Mouse (Mus musculus) Muller cell, postnatal 12 days (primary cell): ENCODE data around the gene Adh6a.
"Not testable (repeated sequence)": the region's sequence is repeated elsewhere in the genome, so short reads cannot be mapped to it uniquely, and the experiment has no call there.

Experiments used
- DNase-seq: peaks from one replicate; pipeline ENCODE4 v3.0.0-alpha.2; 2015; ENCODE audit errors: inconsistent ontology term

Adh6a gene

DNA sequence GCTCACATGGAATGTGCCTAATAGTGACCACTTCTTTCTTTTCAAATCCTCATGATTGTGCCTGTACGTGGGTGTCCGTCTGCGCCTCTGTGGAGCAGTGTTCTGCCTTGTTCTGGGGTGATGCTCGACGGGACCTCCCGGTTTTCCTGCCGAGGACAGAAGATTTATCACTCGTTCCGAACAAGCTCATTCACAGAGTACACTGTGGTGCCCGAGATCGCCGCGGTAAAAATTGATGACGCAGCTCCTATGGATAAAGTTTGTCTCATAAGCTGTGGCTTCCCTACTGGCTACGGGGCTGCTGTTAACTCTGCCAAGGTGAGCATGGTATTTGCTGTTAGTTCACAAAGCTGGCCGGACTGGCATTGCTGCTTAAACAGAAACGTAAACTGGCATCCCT lies 11.9 kb downstream of the Adh6a start:
- DNase-seq: no peak

GRCm38 (mm10) chr3:138325466-138325865 lies 12.4 kb downstream of the Adh6a start:
- no peak for DNase-seq

- no peak for DNase-seq
These were observed 20.8 kb downstream of the Adh6a start for GRCm38 (mm10) chr3:138333910-138334309.

DNA sequence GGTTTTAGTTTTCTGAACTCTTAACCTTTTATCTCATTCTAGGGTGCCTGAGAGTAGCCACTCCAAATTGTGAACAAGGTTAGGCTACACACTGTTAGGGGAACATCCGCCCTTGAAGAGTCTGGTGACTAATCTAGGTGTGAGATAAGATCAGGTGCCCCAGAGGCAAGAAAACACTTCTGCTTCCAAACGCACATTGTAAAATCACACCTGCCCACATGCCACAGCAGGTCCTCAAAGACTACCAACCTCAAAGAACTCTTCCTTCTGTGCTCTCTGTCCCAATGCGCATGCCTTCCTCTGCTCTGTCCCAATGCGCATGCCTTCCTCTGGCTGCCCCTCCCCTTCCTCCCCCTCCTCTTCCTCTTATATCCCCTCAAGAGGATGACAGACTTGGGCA lies 21.2 kb downstream of the Adh6a start:
- no peak for DNase-seq

- no peak for DNase-seq
These were observed 22.5 kb downstream of the Adh6a start for GRCm38 (mm10) chr3:138335566-138335965.

- DNase-seq: no peak
These were observed 23.1 kb downstream of the Adh6a start for GRCm38 (mm10) chr3:138336104-138336754.

- DNase-seq: no peak
These were observed 28.4 kb downstream of the Adh6a start, which contains the start of gene Adh6b for GRCm38 (mm10) chr3:138341471-138341870. TSS of gene Adh6b (plus strand) at chr3:138341775.

- no peak for DNase-seq
These were observed 34.0 kb downstream of the Adh6a start for GRCm38 (mm10) chr3:138347041-138347440.

DNA sequence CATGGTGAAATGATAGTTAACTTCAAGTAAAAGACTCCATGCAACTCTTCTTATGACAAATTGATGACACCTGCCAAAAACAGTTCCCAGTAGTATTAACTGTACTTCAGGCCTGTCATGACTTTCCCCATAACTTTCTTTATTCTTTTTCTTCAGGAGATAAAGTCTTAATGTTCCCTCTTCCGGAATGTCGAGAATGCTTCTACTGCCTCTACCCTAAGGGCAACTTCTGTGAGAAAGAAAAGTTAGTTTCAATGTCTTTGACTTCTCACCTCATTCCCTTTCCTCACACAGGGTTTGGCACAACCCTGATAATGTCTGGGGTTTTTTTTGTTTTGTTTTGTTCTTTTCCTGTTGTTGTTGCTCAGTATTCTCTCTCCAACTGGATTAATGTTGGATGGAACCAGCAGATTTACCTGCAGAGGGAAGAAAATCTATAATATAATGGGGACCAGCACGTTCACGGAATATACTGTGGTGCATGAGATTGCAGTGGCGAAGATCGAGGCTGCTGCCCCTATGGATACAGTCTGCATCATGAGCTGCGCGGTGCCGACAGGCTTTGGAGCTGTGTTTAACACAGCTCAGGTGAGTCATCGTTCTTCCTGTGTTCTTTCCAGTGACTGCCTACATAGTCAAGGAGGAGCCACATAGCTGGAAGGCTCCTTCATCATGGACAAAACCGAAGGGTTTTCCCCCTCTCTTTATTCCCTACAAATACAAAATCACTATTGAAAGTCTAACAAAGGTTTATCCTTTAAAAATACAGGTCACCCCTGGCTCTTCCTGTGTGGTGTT lies 39.1 kb downstream of the Adh6a start:
- DNase-seq: no peak

DNA sequence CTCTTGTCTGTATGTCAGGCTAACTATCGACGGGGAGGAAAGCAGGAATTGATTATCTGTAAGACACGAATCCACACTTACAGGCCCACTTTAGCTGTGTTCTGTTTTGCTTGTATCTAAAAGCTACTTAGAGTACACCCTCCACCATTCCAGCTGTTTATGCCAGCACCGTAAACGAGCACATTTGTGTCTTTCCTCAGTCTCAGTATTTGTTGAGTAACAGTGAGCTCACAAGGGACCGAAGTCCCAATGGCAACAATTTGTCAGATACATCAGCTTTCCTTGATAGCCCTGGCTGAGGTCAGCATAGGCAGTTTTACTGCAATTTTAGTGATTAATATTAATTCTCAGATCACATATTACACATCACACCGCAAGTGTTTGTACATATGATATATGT lies 45.8 kb downstream of the Adh6a start:
- no peak for DNase-seq

DNA sequence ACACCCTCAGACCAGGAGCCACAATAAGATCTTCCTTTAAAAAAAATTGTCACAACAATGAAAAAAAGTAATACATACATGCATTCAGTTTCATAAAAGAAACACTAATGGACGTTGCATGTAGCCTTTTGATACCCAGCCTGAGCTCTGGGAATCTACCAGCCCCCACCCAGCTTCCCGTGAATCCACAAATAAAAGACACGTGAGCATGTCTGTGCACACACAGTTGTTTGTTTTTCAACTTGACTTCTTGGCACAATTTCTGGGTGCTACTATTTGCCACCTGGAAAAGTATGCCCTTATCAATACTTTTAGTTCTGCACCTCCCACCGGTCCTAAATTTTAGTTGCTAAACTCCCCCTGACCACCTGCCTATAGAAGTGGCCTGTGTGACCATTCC lies 47.6 kb downstream of the Adh6a start:
- DNase-seq: no peak

- DNase-seq: no peak
These were observed 49.8 kb downstream of the Adh6a start for GRCm38 (mm10) chr3:138362920-138363319.

- no peak for DNase-seq
These were observed 53.1 kb downstream of the Adh6a start for GRCm38 (mm10) chr3:138366181-138366580.

DNA sequence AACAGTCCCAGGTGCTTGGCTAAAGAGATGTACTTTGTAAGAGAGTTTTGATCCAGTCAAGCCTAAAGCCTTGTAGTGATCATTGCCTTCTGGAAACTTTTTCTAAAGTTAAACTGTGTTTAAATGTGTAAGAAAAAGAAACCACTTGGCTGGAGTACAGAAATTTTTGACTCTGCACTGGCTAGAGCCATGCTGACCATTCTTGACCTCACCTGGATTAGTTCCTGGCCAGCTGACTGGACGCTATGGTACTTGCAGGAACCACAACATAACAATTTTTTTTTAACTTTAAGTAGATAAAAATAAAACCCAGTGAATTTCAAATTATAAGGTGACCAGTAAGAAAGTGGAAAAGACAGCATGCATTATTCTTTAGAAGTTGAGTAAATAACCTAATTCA lies 56.5 kb downstream of the Adh6a start:
- no peak for DNase-seq

DNA sequence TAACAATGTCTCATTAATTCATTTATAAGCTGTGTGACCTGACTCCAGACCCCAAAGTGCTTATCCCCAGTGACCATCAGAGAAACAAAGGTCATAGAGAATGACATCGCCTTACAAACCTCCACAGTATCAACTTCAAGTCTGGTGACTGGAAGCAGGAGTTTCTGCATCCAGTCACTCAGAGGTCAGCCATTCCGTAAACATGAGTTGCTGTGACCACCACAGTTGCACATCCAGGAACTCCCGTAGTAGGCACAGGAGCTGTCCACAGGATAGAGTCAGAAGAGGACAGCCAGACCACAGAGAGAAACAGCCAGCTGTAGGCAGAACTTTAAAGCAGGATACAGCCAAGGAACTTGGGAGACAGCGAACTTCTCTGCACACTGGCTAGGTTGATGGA lies 57.2 kb downstream of the Adh6a start:
- DNase-seq: not testable (repeated sequence)

GRCm38 (mm10) chr3:138373920-138374319 lies 60.8 kb downstream of the Adh6a start:
- no peak for DNase-seq

DNA sequence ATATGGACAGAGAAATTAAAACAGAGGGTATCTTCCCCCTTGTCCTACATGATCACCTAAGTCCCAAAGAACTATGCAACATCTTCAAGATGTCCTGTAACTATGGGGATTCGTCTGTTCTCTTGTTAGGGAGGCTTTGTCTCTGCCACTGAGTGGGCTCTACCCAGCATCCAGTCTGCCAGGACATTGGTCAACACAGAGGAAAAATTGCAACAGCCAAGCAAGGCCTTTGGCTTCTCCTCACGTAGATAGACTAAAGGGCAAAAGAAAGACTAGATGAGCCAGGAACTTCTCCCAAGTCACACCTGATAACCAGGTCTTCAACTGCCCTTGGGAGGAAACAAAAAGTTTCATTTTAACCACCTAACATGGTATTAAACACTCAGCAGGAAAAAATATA lies 62.1 kb downstream of the Adh6a start:
- no peak for DNase-seq
